Mouse (Mus musculus): Measurements from ENCODE around the gene Pla2g5. TPM values are rescaled to one million over a fixed set of nuclear protein-coding genes. Genes with fewer than 3 reads are reported as not detected.

Pla2g5 gene
- polyA plus RNA-seq, 1 experiment from 2014 or later, result 0.66 TPM

DNA sequence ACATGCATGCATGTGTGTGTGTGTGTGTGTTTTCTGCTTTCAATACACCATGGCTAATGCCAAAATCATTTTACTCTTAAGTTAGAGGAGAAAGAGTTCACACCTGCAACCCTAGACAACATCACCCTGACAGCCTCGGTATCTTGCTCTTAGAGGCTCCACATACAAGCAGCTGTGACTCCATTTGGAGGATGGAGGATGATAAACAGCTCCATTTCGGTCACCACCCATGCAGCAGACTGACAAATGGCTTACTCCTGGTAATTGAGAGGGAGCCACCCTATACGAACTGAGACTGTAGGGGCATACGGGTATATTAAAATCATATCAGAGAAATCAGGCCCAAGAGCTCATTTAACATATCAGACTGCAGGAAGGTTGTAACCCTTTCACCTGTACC is 74.9 kb downstream of the Pla2g5 start:
- no peak for DNase-seq (ENCODE audit: extremely low spot score, low spot score)
- H3K27ac ChIP-seq, result no peak overlapping the region
- H3K36me3 ChIP-seq (replicated peaks), result no peaks in the 10 kb centered on the region
- no peaks in the 10 kb centered on the region for H3K9me3 ChIP-seq
- WGBS, result 83% methylated on average over 4 of the region's 4 CpGs
- H3K27me3 ChIP-seq (ENCODE audit: poor library complexity, severe bottlenecking), result no peaks in the 10 kb centered on the region
- H3K4me1 ChIP-seq, result no peaks in the 10 kb centered on the region
- H3K4me3 ChIP-seq, result no peak overlapping the region

DNA sequence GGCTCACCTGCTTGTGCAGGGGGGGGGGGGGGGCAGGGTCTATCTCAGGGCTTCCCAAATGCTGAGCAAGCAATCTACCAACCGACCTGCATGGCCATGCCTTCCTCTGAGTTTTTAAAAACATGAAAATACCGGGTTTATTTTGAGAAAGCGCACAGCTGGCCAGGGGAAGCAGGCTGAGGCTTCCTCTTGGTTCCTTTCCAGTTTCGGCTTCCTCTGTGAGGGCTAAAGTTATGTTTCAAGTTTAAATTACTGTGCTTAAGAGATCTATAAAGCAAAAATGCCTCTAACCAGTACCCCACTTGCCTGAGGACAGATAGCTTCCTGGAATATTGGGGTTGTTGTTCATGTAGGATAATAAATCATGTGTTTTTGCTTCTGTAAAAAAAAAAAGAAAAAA is 77.1 kb downstream of the Pla2g5 start:
- Histone ChIP-seq H3K4me1 (no peaks in the 10 kb centered on the region), H3K27ac (no peak overlapping the region), H3K27me3 (ENCODE audit: poor library complexity, severe bottlenecking) (no peaks in the 10 kb centered on the region), H3K36me3 (replicated peaks) (no peaks in the 10 kb centered on the region), H3K4me3 (no peak overlapping the region), H3K9me3 (no peaks in the 10 kb centered on the region)
- whole genome bisulfite sequencing, result 80% methylated on average over 4 of the region's 4 CpGs
- DNase-seq (ENCODE audit: extremely low spot score, low spot score), result no peak

DNA sequence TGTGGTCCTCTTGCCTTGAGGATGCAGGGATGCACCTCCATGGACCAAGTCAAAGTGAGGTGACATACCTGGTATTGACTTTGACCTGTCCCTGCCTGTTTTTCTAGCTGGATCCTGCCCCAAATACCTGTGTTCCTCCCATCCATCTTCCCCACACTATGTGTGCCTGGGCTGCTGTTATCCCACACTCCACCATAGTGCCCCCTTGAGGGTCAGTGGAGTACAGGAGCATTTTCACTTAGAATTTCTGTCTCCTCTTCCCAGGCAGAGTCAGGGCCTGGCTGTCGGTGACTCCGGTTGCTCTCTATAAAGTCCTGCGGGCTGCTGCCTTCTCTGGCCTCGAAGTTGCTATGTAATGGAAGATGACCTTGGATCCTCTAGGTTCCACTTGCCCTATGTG is 77.6 kb downstream of the Pla2g5 start:
- Histone ChIP-seq H3K9me3 (no peaks in the 10 kb centered on the region), H3K4me3 (no peak overlapping the region), H3K36me3 (replicated peaks) (no peaks in the 10 kb centered on the region), H3K4me1 (no peaks in the 10 kb centered on the region), H3K27me3 (ENCODE audit: poor library complexity, severe bottlenecking) (no peaks in the 10 kb centered on the region), H3K27ac (no peak overlapping the region)
- WGBS, result 68% methylated on average over 4 of the region's 4 CpGs
- DNase-seq (ENCODE audit: extremely low spot score, low spot score), result no peak

DNA sequence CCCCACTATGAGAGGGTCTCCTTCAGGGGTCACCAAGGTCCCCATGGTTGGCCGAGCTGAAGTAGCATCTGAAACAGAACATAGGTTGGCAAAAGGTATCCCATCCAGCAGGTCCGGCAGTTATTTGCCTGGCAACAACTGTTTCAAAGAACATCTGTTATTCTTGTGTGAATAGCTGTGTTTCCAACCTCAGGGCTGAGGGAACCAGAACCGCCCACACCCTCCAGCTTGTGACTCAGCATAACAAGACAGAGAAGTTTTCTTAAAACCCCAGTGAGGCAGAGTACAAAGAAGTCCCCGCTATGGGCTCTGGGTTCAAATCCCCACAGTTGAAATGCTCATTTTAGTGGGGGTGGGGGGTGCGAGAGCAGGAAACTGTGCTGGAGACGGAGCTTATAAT is 81.2 kb downstream of the Pla2g5 start:
- DNase-seq (ENCODE audit: extremely low spot score, low spot score), result no peak
- H3K4me1 ChIP-seq, result peaks cover 9% of the 10 kb centered on the region
- H3K4me3 ChIP-seq, result no peak overlapping the region
- H3K27me3 ChIP-seq (ENCODE audit: poor library complexity, severe bottlenecking), result no peaks in the 10 kb centered on the region
- H3K9me3 ChIP-seq, result no peaks in the 10 kb centered on the region
- WGBS, result 90% methylated on average over 6 of the region's 6 CpGs
- H3K27ac ChIP-seq, result no peak overlapping the region
- H3K36me3 ChIP-seq (replicated peaks), result no peaks in the 10 kb centered on the region

DNA sequence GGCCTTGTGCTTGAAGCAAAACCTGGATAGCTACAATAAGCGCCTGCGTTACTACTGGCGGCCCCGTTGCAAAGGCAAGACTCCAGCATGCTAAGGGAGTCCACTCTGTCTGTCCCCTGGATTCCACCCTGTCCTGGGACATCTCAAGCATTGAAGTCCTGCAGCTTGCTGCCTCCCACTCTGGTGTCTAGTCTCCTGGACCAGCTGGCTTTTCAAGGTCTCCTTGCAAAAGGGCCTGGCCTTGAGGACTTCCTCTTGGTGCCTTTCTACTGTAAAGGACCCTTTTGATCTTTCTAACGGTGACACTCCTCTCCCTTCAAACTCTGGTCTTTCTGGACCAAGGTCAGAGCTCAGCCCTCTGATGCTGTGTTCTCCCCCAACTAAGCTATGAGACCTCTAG is 83.0 kb downstream of the Pla2g5 start:
- Histone ChIP-seq H3K27ac (no peak overlapping the region), H3K9me3 (no peaks in the 10 kb centered on the region), H3K27me3 (ENCODE audit: poor library complexity, severe bottlenecking) (no peaks in the 10 kb centered on the region), H3K4me1 (peaks cover 10% of the 10 kb centered on the region), H3K36me3 (replicated peaks) (no peaks in the 10 kb centered on the region), H3K4me3 (no peak overlapping the region)
- no peak for DNase-seq (ENCODE audit: extremely low spot score, low spot score)
- WGBS, result 96% methylated on average over 5 of the region's 5 CpGs

DNA sequence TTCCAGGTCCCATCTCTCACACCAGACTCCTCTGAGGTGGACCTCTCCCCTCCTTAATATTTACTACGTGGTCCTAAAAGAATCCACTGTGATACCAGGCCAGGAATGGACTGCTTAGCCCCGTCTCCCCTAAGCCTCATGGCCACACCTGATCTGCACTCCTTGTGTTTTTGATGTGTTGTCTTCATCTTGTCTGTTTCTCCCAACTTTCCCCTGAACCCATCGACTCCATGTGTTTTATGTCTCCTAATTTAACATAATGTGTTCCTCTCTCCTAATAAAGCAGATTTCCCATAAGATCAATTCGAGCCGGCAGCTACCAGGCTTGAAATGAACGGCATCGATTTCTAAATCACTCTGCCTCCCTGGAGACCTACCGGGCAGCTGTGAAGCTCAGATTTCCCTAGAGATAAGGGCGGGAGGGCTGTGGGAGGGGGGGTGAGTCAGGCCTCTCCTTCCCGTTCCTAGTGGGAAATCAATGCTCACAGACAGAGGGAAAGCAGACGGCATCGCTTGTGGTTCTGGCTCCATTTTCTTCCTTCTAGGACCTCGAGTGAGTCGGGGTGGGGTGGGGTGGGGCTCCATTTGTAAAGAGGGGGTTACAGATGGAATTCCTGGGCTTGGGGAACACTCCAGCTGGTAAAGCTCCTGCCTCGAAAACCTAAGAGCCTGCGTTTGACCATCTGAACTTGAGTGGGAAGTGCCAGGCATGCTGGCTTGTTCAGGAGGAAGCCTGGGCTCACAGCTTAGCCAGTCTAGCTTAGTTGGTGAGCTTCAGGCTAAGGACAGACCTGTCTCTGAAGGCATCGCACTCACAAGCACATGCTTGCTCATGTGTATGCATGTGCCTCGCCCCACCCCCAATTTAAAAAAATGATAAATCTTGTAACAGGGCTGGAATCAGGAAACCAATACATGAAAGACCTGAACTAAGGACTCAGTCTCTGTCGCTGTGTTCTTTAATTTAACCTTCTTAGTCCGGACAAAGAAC is 85.6 kb downstream of the Pla2g5 start:
- peaks cover 10% of the 10 kb centered on the region for H3K4me1 ChIP-seq
- no peaks in the 10 kb centered on the region for H3K9me3 ChIP-seq
- H3K27ac ChIP-seq, result no peak overlapping the region
- no peaks in the 10 kb centered on the region for H3K27me3 ChIP-seq (ENCODE audit: poor library complexity, severe bottlenecking)
- H3K4me3 ChIP-seq, result no peak overlapping the region
- WGBS, result 57% methylated on average over 20 of the region's 20 CpGs
- DNase-seq (ENCODE audit: extremely low spot score, low spot score), result no peak
- H3K36me3 ChIP-seq (replicated peaks), result no peaks in the 10 kb centered on the region

DNA sequence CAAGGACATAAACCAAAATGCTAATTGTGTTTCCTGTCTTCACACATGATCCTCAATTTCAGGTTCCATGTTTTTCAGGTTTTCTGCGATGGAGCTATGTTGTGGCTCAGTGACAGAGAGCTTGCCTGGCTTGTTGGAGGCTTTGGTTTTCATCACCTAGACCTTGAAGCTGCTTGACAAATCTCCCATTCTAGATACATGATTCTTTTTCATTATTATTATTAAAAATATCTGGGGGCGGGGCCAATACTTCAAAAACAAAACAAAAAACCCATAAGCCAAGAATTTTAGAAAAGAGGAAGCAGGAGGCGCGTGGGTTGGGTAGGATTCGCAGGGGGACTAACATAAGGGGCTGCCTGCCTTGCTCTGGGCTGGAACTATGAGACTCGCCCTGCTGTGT is 87.8 kb downstream of the Pla2g5 start, which contains the start of gene Pla2g2d:
Pla2g2d (plus strand) TSS at position 301 of the 400 bp plus-strand sequence.
- Histone ChIP-seq H3K4me1 (peaks cover 10% of the 10 kb centered on the region), H3K27ac (no peak within 1 kb of the TSS)
- 88% methylated on average over 6 of the region's 6 CpGs for WGBS

DNA sequence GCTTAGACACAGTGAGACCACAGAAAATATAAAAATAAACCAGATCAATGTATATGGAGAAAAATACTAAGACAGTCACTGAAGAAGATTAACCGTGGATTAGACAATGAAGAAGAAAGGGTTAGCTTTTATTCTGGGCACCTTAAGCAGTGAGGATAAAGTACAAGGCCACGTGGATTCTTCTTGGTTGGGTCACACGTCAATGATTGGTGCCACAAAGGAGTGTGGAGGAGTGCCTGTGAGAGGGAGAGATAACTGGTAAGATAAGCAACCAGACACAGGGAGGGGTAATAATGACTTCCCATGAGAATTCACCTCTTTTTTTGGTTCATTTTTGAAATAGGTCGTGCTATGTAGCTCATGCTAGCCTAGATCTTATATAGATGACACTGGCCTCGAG is 90.9 kb downstream of the Pla2g5 start:
- no peaks in the 10 kb centered on the region for H3K27me3 ChIP-seq (ENCODE audit: poor library complexity, severe bottlenecking)
- H3K9me3 ChIP-seq, result no peaks in the 10 kb centered on the region
- DNase-seq (ENCODE audit: extremely low spot score, low spot score), result no peak
- no peak overlapping the region for H3K4me3 ChIP-seq
- H3K4me1 ChIP-seq, result peaks cover 3% of the 10 kb centered on the region; the same call in 1 of the 2 replicates
- no peak overlapping the region for H3K27ac ChIP-seq
- no peaks in the 10 kb centered on the region for H3K36me3 ChIP-seq (replicated peaks)
- 84% methylated on average over 5 of the region's 5 CpGs for WGBS

More for the DNA sequence above, 87.8 kb downstream of the Pla2g5 start, which contains the start of gene Pla2g2d:
- DNase-seq (ENCODE audit: extremely low spot score, low spot score), result no peak
- Histone ChIP-seq H3K4me3 (no peak within 1 kb of the TSS), H3K36me3 (replicated peaks) (no peaks in the 10 kb centered on the region), H3K9me3 (no peaks in the 10 kb centered on the region), H3K27me3 (ENCODE audit: poor library complexity, severe bottlenecking) (no peaks in the 10 kb centered on the region)

DNA sequence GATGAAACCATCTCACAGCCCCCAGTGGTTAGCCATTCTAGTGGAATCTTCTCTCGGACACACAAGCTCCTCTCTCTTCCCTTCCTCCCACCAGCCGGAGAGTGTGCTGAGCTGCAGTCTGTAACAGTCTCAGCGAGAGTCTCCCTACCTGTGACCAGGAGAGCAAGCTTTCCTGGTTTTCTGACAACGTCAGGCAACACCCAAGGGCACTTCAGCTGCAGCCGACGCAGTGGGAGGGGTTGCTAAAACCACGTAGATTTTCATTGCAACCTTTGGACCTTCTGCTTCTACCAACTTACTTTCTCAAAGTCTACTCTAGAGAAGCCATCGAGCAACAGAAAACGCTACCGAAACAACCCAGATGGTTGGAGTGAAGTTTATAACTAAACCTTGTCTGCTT is 91.3 kb downstream of the Pla2g5 start:
- H3K27ac ChIP-seq, result no peak overlapping the region
- H3K36me3 ChIP-seq (replicated peaks), result no peaks in the 10 kb centered on the region
- no peak overlapping the region for H3K4me3 ChIP-seq
- no peak for DNase-seq (ENCODE audit: extremely low spot score, low spot score)
- H3K4me1 ChIP-seq, result no peaks in the 10 kb centered on the region
- H3K9me3 ChIP-seq, result no peaks in the 10 kb centered on the region
- whole genome bisulfite sequencing, result 91% methylated on average over 10 of the region's 10 CpGs
- H3K27me3 ChIP-seq (ENCODE audit: poor library complexity, severe bottlenecking), result no peaks in the 10 kb centered on the region

DNA sequence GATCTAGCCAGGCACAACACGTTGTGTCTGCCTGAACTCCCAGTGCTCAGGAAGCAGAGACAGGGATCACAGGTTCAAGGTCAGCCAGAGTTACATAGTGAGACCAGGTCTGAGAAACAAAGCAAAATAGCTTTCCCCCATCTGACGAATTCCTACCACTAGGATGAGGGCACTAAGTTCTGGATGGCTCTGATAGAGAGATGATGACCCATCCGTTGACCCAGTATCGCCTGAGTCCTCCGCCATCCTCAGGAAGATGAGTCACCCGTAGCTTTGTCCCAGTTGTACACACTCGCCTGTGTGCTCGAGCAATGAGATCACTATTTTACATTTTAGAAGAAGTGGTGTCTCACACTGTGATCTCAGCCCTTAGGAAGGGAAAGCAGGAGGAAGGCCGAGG is 101.0 kb downstream of the Pla2g5 start:
- no peaks in the 10 kb centered on the region for H3K27me3 ChIP-seq (ENCODE audit: poor library complexity, severe bottlenecking)
- no peaks in the 10 kb centered on the region for H3K4me1 ChIP-seq
- H3K9me3 ChIP-seq, result no peaks in the 10 kb centered on the region
- DNase-seq (ENCODE audit: extremely low spot score, low spot score), result no peak
- WGBS, result 83% methylated on average over 9 of the region's 9 CpGs
- H3K36me3 ChIP-seq (replicated peaks), result no peaks in the 10 kb centered on the region
- no peak overlapping the region for H3K4me3 ChIP-seq
- no peak overlapping the region for H3K27ac ChIP-seq

DNA sequence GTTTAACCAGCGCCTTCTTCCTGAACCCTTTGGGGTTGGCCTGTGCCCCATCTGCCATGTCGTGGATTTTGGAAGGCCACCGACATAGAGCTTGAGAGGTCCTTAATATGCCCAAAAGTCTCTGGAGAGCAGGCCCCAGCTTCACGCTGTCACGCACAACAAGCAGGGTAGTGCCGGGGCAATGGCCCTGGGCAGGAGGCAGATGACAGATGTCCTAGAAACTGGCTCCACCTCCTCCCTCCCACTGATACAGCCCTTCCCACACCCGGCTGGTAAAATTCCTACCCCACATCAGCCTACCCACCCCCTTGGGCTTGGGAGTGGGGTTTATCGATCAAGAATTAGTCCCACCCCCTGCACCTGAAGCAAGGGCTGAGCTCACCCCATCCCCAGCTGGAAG is 105.9 kb downstream of the Pla2g5 start, which contains the start of gene Pla2g2f:
Pla2g2f (minus strand) TSS at position 211 of the 400 bp plus-strand sequence.
- Histone ChIP-seq H3K4me3 (no peak within 1 kb of the TSS), H3K36me3 (replicated peaks) (no peaks in the 10 kb centered on the region), H3K9me3 (no peaks in the 10 kb centered on the region), H3K27me3 (ENCODE audit: poor library complexity, severe bottlenecking) (no peaks in the 10 kb centered on the region), H3K27ac (no peak within 1 kb of the TSS), H3K4me1 (no peaks in the 10 kb centered on the region)
- WGBS, result 84% methylated on average over 8 of the region's 8 CpGs
- DNase-seq (ENCODE audit: extremely low spot score, low spot score), result no peak

DNA sequence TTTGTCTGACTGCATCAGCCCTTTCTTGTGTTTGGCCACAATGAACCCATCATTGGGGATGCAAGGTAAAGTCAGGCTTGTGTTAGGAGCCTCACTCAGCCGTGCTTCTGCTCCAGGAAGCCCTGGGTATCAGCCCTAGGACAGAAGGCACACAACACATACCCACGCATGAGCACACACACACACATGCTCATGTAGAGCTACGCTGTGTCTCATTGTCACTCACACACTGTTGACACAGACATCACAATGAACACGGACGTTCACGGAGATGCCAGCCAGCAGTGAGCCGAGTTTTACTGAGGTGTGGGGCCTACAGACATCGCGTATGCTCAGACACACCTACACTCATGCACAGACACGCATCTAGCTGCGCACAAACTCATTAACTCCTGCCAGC is 107.3 kb downstream of the Pla2g5 start:
- 90% methylated on average over 11 of the region's 11 CpGs for WGBS
- H3K27ac ChIP-seq, result no peak overlapping the region
- no peak for DNase-seq (ENCODE audit: extremely low spot score, low spot score)
- H3K27me3 ChIP-seq (ENCODE audit: poor library complexity, severe bottlenecking), result no peaks in the 10 kb centered on the region
- H3K4me1 ChIP-seq, result no peaks in the 10 kb centered on the region
- no peak overlapping the region for H3K4me3 ChIP-seq
- H3K36me3 ChIP-seq (replicated peaks), result no peaks in the 10 kb centered on the region
- H3K9me3 ChIP-seq, result no peaks in the 10 kb centered on the region

DNA sequence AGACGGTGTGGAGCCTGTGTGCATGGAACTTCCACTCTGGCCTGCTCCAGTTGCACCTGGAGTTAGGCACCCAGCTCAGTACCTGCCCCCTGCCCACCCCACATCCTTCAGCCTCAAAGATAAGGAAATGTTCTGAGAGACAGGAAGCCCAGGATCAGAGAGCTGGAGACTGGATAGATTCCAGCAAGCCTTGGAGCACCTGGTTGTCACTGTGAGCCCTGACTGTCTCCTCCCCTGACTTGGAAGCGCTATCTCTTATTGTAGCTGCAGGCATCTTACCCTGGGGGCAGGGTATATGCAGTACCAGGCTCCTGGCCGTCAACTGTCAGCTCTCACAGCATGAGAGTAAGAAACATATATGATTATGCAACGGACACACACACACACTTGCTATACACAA is 107.8 kb downstream of the Pla2g5 start:
- WGBS, result 81% methylated on average over 4 of the region's 4 CpGs

More for the DNA sequence above, 107.8 kb downstream of the Pla2g5 start:
- Histone ChIP-seq H3K4me3 (no peak overlapping the region), H3K9me3 (no peaks in the 10 kb centered on the region), H3K27ac (no peak overlapping the region), H3K36me3 (replicated peaks) (no peaks in the 10 kb centered on the region), H3K27me3 (ENCODE audit: poor library complexity, severe bottlenecking) (no peaks in the 10 kb centered on the region), H3K4me1 (no peaks in the 10 kb centered on the region)
- no peak for DNase-seq (ENCODE audit: extremely low spot score, low spot score)
